Mouse (Mus musculus): ENCODE measurements at regions not wholly inside any gene's neighbourhood (a gene's known extent, or its start where the extent isn't known, plus 50 kb on each side); places are given as distances from the start of the nearest gene placed in this dataset.

DNA sequence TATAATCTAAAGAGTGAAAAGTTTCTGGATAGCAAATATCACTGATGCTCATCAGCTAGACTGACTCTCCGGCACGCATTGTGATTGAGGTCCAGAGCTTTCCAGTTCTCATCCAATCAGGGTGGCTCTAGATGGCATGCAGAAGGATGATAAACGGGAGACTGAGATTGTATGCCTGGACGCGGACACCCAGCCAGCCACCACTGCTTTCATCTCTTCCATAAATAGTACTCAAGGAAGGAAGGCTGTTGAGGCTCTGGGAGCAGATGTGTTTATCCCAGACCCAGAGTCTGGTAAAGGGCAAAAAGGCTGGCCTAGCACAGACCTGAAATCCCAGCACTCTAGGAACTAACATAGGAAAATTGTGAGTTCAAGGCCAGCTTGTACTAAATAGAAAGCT, 330.6 kb downstream of the Gm11361 start:
- no peak for ATAC-seq (replicated peaks in 1 of 2; ENCODE audit: insufficient read depth in 1 of 2, low FRiP score in 2 of 2, low TSS enrichment in 1 of 2, low read depth in 1 of 2, poor library complexity in 2 of 2, severe bottlenecking in 2 of 2)

DNA sequence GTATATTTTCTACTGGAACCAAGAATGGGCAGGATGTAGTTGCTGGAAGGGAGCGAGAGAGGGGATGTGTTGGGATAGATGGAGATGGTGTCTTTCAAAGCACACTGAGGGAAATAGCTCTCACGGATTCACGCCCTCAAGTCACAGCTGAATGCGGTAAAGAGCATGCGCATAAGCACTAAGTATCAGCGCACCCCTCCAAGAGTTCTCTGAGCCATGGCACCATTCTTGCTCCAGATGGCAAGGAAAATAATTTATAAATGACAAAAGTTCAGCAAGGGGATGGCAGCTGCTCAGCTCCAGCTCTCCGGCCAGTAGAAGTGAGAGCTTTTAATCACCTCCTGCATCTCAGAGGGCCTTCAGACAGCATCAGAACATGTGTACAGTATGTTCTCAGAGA, 329.4 kb downstream of the Gm11361 start:
- no peak for ATAC-seq (replicated peaks in 1 of 2; ENCODE audit: insufficient read depth in 1 of 2, low FRiP score in 2 of 2, low TSS enrichment in 1 of 2, low read depth in 1 of 2, poor library complexity in 2 of 2, severe bottlenecking in 2 of 2)

DNA sequence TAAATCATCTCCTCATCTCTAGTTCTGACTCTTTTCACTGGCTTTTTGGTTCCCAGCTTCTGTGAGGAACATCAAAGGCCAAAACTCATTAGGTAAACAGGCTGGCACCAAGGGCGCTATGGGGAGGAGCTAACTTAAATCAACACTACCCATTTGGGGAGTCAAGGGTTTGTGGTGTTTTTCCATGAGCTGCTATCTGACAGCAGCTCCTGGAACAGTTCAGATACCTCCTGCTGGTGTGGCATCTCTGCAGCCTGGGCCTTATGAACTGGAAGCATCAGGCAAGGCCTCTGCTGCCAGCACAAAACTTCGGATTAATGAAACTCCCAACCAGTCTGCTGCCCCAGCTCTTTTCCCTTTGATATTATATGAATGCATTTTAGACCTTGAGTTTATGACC, 328.8 kb downstream of the Gm11361 start:
- ATAC-seq (replicated peaks in 1 of 2; ENCODE audit: insufficient read depth in 1 of 2, low FRiP score in 2 of 2, low TSS enrichment in 1 of 2, low read depth in 1 of 2, poor library complexity in 2 of 2, severe bottlenecking in 2 of 2): no peak

DNA sequence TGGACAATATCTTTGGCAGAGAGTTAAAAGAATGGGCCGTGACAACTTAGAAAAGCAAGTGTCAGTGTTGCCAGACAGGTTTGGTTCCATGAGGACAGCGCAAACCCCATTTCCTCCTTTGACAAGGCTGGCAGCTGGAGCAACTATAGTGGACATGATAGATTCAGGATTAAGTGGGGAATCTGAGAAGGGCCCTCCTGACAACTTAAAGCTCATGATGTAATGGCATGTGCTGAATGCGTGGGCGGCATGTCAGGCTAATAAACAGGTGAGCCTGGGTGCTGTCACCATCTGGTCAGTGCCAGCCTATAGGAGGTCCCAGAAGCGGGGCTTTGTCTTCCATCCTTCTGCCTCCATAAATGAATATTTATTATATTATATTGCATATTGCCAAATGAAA, 326.3 kb downstream of the Gm11361 start:
- ATAC-seq (replicated peaks in 1 of 2; ENCODE audit: insufficient read depth in 1 of 2, low FRiP score in 2 of 2, low TSS enrichment in 1 of 2, low read depth in 1 of 2, poor library complexity in 2 of 2, severe bottlenecking in 2 of 2): no peak

DNA sequence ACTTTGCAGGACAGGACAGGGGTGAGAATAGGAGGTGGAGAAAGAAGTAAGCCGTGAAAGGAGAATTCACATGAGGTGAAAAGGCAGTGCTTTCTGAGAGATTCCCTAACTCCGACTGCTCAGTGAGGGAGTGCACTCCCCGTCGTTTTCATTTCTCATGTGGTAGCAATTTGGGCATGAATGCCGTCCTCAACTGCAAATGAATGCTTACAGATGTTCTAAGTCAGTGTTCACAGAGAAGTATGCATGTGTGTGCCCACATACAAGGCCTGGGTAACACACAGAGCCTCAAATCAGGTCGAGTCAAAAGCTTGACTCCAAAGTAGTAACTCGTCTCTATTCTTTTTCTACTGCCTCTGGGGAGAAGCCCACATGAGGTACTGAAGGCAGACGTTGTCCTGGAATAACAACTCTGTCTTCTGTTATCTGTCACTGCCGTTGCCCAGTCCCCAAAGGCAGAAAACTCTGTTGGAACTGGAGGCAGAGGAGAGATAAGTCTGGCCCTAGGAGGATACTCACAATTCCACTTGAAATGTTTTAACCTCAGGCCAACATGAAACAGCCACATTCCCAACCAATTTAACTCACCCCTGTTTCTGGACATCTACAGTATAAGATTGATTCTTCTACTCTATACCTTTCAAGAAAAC, 318.0 kb downstream of the Gm11361 start:
- ATAC-seq (replicated peaks in 1 of 2; ENCODE audit: insufficient read depth in 1 of 2, low FRiP score in 2 of 2, low TSS enrichment in 1 of 2, low read depth in 1 of 2, poor library complexity in 2 of 2, severe bottlenecking in 2 of 2): no peak

DNA sequence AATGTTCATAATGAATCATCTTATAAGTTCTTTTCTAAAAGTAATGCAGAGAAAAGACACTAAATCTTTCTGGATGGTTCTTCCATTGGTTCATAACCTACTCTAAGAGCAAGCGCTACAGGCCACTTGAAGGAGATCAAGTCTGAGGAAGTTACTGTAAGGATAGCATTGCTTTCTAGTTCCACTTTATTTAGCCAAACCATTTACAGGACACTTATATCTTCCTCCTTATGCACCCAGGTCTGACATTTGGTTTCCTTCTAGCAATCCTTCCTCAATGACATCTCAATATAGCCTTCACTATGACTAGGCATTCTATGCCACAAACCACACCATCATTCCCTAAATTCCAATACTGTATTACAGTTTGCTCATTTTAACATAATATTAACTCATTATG, 316.0 kb downstream of the Gm11361 start:
- ATAC-seq (replicated peaks in 1 of 2; ENCODE audit: insufficient read depth in 1 of 2, low FRiP score in 2 of 2, low TSS enrichment in 1 of 2, low read depth in 1 of 2, poor library complexity in 2 of 2, severe bottlenecking in 2 of 2): peak in 1 of 2 experiments; percentile 22; a peak in 1 of 4 replicates

DNA sequence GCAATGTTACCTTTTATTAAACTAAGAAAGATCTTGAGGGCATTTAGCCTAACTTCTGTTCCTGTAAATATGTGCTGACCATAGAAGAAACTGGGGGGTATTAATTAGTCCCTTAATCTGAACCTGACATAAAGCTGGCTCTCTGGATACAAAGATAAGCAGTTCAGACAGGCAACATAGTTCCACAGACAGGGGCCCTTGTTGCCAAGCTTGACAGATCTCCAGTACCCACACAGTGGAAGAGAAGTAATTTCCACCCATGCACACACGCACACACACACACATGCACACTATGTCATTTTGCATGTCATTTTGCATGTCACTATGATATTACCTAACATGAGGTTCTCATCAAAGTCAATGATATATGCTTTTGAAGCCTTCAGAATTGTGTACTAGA, 315.1 kb downstream of the Gm11361 start:
- ATAC-seq (replicated peaks in 1 of 2; ENCODE audit: insufficient read depth in 1 of 2, low FRiP score in 2 of 2, low TSS enrichment in 1 of 2, low read depth in 1 of 2, poor library complexity in 2 of 2, severe bottlenecking in 2 of 2): no peak

DNA sequence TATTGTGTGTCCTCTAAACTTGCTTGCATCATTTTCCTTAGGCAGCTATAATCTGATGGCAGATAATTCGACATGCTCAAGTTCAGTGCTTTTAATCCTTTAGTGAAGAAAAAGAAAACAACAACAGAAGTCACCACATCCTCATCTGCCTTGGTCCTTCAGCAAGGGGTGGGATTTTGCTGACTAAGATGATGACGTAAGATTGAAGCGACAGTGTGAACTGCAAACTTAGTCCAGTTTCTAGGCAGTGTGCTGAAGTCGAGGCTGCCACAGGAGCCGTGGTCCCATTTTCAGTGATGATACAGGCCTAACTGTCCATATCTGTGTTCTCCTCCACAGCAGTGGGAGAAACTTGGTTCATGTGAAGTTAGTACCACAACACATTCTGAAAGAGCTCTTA, 314.4 kb downstream of the Gm11361 start:
- no peak for ATAC-seq (replicated peaks in 1 of 2; ENCODE audit: insufficient read depth in 1 of 2, low FRiP score in 2 of 2, low TSS enrichment in 1 of 2, low read depth in 1 of 2, poor library complexity in 2 of 2, severe bottlenecking in 2 of 2)

DNA sequence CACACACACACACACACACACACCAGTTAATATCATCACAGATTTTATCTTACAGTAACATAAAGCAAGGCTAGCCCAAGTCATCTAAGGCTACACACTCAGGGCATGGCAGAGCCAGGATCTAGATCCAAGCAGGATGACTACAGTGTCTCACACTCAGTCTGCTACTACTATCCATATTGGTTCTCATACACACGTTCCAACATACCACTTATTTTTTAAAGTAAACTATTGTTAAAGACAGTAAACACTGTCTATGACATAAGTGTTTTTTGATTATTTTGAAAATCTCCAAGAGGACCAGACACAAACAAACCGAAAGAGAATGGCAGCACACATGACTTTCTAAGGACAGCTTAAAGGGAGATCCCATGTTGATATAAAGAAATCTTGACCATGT, 306.3 kb downstream of the Gm11361 start:
- no peak for ATAC-seq (replicated peaks in 1 of 2; ENCODE audit: insufficient read depth in 1 of 2, low FRiP score in 2 of 2, low TSS enrichment in 1 of 2, low read depth in 1 of 2, poor library complexity in 2 of 2, severe bottlenecking in 2 of 2)

DNA sequence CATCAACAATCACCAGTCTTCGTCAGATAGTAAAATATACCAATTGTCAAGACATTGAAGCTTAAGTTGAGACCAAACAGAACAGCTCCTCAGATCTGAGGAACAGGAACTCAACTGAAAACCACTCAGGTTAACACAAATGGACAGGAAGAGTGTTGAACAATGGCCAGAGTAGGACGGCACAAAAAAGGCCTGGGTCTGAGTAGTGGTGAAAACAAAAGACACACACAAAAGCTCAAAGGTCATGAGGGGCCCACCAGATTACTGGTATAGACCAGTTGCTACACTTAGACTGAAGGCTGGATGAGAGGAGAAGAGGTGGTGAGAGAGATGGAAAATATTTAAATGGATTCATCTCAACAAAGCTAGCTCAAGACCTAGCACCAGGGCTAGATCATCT, 302.8 kb downstream of the Gm11361 start:
- ATAC-seq (replicated peaks in 1 of 2; ENCODE audit: insufficient read depth in 1 of 2, low FRiP score in 2 of 2, low TSS enrichment in 1 of 2, low read depth in 1 of 2, poor library complexity in 2 of 2, severe bottlenecking in 2 of 2): no peak

DNA sequence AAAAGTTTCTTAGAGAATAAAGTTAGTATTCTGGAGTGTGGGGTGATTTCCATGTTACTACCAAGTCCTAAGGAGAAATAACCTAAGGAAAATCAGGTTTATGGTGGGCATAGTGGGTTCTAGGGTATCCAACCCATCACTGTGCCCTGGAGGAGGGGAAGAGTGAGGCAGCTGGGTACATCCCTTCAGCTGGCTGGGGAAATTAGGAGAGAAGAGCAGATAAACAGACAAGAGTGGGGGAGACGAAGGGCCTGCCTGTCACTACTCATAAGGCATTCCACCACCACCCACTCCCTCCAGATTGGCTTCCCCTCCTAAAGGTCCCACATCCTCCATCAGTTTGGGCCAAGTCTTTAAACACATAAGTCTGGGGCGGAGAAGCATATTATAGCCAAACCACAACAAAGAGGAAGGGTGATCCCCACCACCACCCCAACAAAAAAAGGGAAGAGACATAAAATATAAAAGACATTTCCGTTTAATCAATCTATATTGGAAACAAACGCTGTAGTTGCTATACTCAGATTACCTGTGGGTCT, 299.8 kb downstream of the Gm11361 start:
- peak; percentile 85 to 88 for ATAC-seq (replicated peaks in 1 of 2; ENCODE audit: insufficient read depth in 1 of 2, low FRiP score in 2 of 2, low TSS enrichment in 1 of 2, low read depth in 1 of 2, poor library complexity in 2 of 2, severe bottlenecking in 2 of 2)

DNA sequence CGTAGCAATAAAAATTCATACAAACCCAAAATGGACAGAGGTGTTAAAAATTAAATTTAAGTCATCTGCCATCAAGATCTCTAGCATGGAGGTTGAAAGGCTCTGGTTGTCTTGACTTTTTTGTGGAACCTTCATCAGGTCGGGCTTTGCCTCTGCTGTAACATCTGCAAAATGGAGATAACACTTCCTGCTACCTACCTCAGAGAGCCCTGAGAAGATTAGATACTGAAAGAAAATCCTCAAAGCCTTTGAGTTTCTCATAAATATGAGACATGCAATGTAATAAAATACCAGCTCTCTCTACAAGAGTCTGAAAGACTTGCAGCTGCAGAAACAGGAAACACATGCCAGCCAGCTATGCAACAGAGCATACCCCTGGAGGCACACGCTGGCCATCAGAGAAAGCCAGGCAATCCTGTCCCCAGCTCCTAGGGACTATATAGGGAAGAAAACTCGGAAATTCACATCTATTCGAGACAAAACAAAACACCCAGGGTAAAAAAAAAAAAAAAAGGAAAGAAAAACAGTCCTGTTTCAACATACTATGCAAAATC, 299.1 kb downstream of the Gm11361 start:
- ATAC-seq (replicated peaks in 1 of 2; ENCODE audit: insufficient read depth in 1 of 2, low FRiP score in 2 of 2, low TSS enrichment in 1 of 2, low read depth in 1 of 2, poor library complexity in 2 of 2, severe bottlenecking in 2 of 2): peak; percentile 39 to 44; a peak in 1 of 4 replicates

DNA sequence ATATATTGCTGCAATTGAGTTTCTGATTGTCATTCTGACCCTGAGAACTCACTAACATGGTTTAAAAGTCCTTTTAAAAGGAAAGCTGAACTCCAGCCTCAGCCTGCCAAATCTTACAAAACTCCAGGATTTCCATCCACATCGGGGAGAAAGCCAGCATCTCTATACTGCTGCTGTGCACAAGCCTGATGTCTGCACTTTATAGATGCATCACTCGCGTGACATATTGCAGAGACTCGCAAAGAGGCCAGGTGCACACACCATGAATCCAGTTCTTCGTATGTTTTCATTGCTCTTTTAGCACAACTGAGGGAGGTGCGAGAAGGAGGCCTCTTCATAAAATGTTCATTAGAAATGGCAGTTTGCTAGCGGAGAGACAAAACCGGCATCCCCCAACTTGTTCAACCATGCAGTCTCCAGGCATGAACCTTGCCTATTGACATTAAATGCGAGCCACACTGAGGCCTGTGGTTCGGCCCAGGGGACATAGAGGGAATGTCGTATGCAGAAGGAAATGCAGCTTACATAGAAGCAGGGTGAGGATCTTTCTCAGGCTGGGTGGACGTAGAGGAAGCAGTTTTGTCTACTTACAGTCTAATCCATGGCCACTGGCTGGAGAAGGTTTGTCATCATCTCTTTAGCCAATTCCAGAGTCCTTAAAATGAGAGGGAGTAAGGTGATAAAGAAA, 297.0 kb downstream of the Gm11361 start:
- no peak for ATAC-seq (replicated peaks in 1 of 2; ENCODE audit: insufficient read depth in 1 of 2, low FRiP score in 2 of 2, low TSS enrichment in 1 of 2, low read depth in 1 of 2, poor library complexity in 2 of 2, severe bottlenecking in 2 of 2)

DNA sequence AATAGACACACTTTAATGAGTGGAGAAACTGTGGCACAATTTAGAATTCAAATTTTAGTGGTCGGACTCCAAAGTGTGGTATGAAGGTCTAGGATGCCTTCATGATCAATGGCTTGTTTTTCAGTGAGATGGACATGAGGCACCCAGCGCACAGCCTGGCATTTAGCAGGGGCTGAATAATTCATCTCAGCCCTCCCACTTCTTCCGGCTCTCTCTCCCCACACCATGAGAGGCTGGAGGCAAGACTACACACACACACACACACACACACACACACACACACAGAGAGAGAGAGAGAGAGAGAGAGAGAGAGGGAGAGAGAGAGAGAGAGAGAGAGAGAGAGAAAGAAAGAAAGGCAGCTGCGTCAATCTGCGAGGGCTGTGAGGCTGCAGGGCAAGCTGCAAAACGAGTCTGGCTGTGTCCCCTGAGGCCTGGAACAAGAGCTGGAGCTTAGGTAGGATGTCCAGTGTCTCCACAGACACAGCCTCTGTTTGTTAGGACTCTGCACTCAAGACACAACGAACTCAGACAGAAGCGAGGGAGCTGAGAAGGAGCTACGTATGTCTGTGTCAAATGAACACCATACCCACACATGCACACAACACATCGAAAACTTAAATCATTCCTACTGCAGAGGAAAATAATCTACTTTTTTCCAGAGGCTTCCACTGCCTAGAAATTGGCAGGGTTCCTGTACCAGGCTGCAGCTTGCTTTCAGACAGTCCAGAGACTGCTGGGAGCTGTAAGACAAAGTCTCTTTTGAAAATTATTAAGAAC, 295.8 kb downstream of the Gm11361 start:
- no peak for ATAC-seq (replicated peaks in 1 of 2; ENCODE audit: insufficient read depth in 1 of 2, low FRiP score in 2 of 2, low TSS enrichment in 1 of 2, low read depth in 1 of 2, poor library complexity in 2 of 2, severe bottlenecking in 2 of 2)

DNA sequence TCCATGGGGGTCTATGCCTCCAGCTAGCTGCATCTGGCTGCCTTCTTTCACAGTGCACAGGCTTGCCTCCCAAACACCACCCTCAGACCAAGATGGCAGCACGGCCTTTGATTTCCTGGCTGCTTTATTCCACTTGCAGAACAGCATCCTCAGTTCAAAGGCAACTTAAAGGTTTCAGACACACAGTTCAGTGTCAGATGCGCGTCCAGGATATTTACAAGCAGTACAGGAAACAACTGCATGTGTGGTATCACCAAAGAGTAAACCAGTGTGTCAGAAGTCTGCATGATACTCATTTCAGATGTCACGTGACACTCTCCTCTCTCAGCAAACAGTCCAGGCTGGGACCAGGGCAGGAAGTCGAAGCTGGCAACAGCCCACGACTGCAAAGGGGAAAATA, 294.2 kb downstream of the Gm11361 start:
- peak; percentile 33 to 65; a peak in 3 of 4 replicates for ATAC-seq (replicated peaks in 1 of 2; ENCODE audit: insufficient read depth in 1 of 2, low FRiP score in 2 of 2, low TSS enrichment in 1 of 2, low read depth in 1 of 2, poor library complexity in 2 of 2, severe bottlenecking in 2 of 2)

DNA sequence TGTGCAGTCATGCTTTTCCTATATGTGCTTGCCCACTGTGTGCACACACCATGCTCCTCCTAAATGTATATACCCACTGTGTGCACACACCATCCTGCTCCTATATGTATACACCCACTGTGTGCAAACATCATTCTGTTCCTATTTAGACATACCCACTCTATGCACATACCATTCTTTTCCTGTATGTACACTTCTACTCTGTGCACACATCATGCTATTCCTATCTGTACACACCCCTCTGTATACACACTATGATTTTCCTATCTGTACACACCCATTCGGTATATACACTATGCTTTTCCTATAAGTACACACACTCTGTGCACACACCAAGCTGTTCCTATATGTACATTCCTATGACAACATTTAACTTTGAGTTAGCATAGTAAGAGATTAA, 288.5 kb downstream of the Gm11361 start:
- ATAC-seq (replicated peaks in 1 of 2; ENCODE audit: insufficient read depth in 1 of 2, low FRiP score in 2 of 2, low TSS enrichment in 1 of 2, low read depth in 1 of 2, poor library complexity in 2 of 2, severe bottlenecking in 2 of 2): no peak

DNA sequence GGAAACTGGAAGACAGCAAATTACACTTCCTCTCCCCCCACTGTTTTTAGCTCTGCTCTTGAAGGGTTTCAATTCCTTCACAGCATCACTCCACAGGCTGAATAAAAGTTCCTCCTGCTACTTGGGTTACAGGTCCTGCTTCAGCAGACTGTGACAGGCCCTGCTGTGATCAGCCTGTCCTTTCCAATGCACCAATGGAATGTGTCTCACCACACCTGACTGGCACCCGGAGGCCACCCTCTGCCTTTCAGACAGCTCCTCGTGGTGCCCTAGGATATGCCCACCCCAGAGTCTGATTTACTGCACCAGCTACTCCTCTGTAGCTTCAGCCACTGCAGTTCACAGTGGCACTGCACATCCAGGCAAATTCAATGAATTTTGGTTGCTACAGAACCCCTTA, 288.0 kb downstream of the Gm11361 start:
- ATAC-seq (replicated peaks in 1 of 2; ENCODE audit: insufficient read depth in 1 of 2, low FRiP score in 2 of 2, low TSS enrichment in 1 of 2, low read depth in 1 of 2, poor library complexity in 2 of 2, severe bottlenecking in 2 of 2): no peak

DNA sequence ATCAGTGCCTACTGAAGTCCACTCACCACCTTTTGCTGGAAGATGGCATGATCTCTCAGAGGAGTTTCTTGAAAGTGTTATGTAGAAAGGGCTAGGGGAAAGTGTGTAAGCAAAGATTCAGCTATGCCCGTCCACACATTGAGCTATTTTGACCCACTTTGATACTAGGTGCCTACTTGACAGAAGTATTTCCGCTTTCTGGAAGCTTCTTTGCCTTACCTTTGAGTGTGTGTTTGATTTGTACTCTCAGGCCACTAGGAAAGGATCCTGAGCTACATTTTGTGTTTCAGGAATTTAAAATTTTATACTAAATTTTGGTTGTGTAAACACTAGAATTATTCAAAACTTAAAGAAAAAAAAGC, 287.5 kb downstream of the Gm11361 start:
- no peak for ATAC-seq (replicated peaks in 1 of 2; ENCODE audit: insufficient read depth in 1 of 2, low FRiP score in 2 of 2, low TSS enrichment in 1 of 2, low read depth in 1 of 2, poor library complexity in 2 of 2, severe bottlenecking in 2 of 2)
